Mouse (Mus musculus): Measurements from ENCODE around the gene Cxcl14. TPM values are rescaled to one million over a fixed set of nuclear protein-coding genes. Genes with fewer than 3 reads are reported as not detected.

Gene Cxcl14
- 0.16 TPM in 1 of 2 replicates, not detected in the other for polyA plus RNA-seq (2012; ENCODE audit: low replicate concordance)

GRCm38 (mm10) chr13:56295943-56296658 lies at the start of gene Cxcl14:
Gene Cxcl14, minus strand, starts transcription at chr13:56296551.

GRCm38 (mm10) chr13:56251924-56252619 lies 44.3 kb downstream of the Cxcl14 start, which contains the start of gene Neurog1:
Gene Neurog1, minus strand, starts transcription at chr13:56252163.

Other genes with a start within 250 kb of the Cxcl14 start
- 170 and 328 TPM in 2 replicates for gene H2afy, start 160.2 kb downstream of the Cxcl14 start, polyA plus RNA-seq (2012; ENCODE audit: low replicate concordance)
- gene Tifab, start 117.7 kb downstream of the Cxcl14 start, polyA plus RNA-seq (2012; ENCODE audit: low replicate concordance), result 2.2 and 5.0 TPM in 2 replicates
- not detected in 2 replicates for gene Neurog1, start 44.4 kb downstream of the Cxcl14 start, polyA plus RNA-seq (2012; ENCODE audit: low replicate concordance)
- gene Gm3045, start 130.0 kb upstream of the Cxcl14 start, polyA plus RNA-seq (2012; ENCODE audit: low replicate concordance), result not detected in 2 replicates
- gene Slc25a48, start 141.8 kb upstream of the Cxcl14 start, polyA plus RNA-seq (2012; ENCODE audit: low replicate concordance), result not detected in 2 replicates
- not detected in 2 replicates for gene Il9, start 185.7 kb upstream of the Cxcl14 start, polyA plus RNA-seq (2012; ENCODE audit: low replicate concordance)
- not detected in 2 replicates for gene Fbxl21, start 225.9 kb upstream of the Cxcl14 start, polyA plus RNA-seq (2012; ENCODE audit: low replicate concordance)

Data from leukemia stem cell, adult 10-12 weeks (primary cell).